Mouse (Mus musculus) hindbrain, embryonic 11.5 days (tissue): ENCODE data around the gene Ak7. TPM values are rescaled to one million over a fixed set of nuclear protein-coding genes. Genes with fewer than 3 reads are reported as not detected.

ENCODE experiments used
- ATAC-seq: fragments of 200-750 bp; cut with Nextera tagmentation; 2 replicates; pipeline ENCODE4 v1.8.0; 2017; ENCODE audit warnings: mild to moderate bottlenecking, moderate TSS enrichment, moderate library complexity; ENCODE audit not compliant: low FRiP score
- DNase-seq: peaks from one replicate; pipeline ENCODE4 v3.0.0-alpha.2; 2015; ENCODE audit warnings: low spot score
- H3K27ac ChIP-seq: fragments of 300-500 bp; sonication (generic); 2 replicates; pipeline ENCODE4 v1.5.1; 2014; ENCODE audit warnings: mild to moderate bottlenecking, low read depth, low read length
- H3K27me3 ChIP-seq: fragments of 300-500 bp; sonication (generic); 2 replicates; pipeline ENCODE4 v1.6.1; 2014; ENCODE audit warnings: mild to moderate bottlenecking, low read length, moderate library complexity, mixed read lengths; ENCODE audit not compliant: control insufficient read depth, insufficient read depth
- H3K36me3 ChIP-seq: fragments of 300-500 bp; sonication (generic); 2 replicates; pipeline ENCODE4 v1.6.1; 2014; ENCODE audit warnings: mild to moderate bottlenecking, low read length, moderate library complexity, mixed read lengths; ENCODE audit not compliant: control insufficient read depth, insufficient read depth
- H3K4me1 ChIP-seq: fragments of 300-500 bp; sonication (generic); replicated peaks from 2 replicates; pipeline ENCODE4 v1.6.1; 2014; ENCODE audit warnings: low read length, mixed read lengths; ENCODE audit not compliant: control insufficient read depth, insufficient read depth
- H3K4me2 ChIP-seq: fragments of 300-500 bp; sonication (generic); replicated peaks from 2 replicates; pipeline ENCODE4 v1.6.1; 2014; ENCODE audit warnings: mild to moderate bottlenecking, low read depth, low read length
- H3K4me3 ChIP-seq: fragments of 300-500 bp; sonication (generic); 2 replicates; pipeline ENCODE4 v1.5.1; 2014; ENCODE audit warnings: low read depth, low read length
- H3K9ac ChIP-seq: fragments of 300-500 bp; sonication (generic); 2 replicates; pipeline ENCODE4 v1.6.1; 2014; ENCODE audit warnings: low read depth, low read length
- H3K9me3 ChIP-seq: fragments of 300-500 bp; sonication (generic); 2 replicates; pipeline ENCODE4 v1.6.1; 2016; ENCODE audit warnings: low read length; ENCODE audit not compliant: control insufficient read depth
- WGBS: fragments of 180-500 bp; shearing (Covaris S2); extraction: QIAGEN DNeasy Blood & Tissue Kit; methylation state at CpG from one replicate; pipeline ENCODE4 v1.1.7; 2014; 5-methylcytosine and 5-hydroxymethylcytosine counted together
- polyA plus RNA-seq: library from polyadenylated mRNA; unstranded; fragments of >200 nt; fragmentation: Nextera tagmentation; extraction: Ambion mirVana; gene quantifications from 2 replicates; pipeline ENCODE4 v1.2.1, GENCODE M21; 2014

Gene Ak7
- polyA plus RNA-seq, 1 experiment from 2014 or later: 1.1 TPM

DNA sequence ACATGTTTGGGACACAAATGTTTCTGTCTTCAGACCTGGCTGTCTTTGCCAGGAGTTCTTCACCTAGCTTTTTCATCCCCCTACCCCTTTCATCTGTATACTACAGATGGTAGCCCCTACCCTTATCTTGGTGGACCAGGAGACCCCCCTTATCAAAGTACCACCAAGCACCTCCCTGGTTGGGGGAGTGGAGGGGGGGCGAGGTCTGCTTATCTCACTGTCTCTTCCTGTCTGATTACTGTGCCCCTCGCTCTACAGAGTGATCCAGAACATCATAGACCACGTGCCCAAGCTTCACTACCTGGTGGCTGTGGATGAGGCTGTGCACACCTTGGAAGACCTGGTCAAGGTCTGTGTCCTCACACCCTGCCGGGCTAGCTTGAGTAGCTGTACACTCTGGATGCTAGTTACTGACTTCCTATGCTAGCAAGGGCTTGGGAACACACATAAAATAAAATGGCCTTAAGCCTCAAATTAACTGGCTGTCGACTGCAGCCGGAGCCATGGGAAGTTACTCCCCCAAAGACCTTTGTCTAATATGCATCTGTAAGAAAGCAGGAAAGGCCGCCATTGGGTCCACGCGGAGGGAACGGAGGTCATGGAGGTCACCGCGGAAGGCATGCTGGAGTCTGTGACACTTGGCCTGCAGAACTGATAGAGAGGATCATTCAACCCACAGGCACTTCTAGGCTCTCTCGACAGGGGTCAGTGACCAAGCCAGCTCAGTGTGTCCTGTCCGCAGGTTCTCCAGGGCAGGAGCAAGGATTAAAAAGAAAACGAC is 32.7 kb downstream of the Ak7 start:
- Histone ChIP-seq H3K4me2 (no peak overlapping the region), H3K9ac (no peak overlapping the region), H3K9me3 (no peaks in the 10 kb centered on the region), H3K4me1 (no peaks in the 10 kb centered on the region), H3K27me3 (no peaks in the 10 kb centered on the region), H3K4me3 (no peak overlapping the region), H3K36me3 (no peaks in the 10 kb centered on the region), H3K27ac (no peak overlapping the region)
- 73% methylated on average over 15 of the region's 15 CpGs for WGBS
- ATAC-seq: no peak
- DNase-seq: no peak

DNA sequence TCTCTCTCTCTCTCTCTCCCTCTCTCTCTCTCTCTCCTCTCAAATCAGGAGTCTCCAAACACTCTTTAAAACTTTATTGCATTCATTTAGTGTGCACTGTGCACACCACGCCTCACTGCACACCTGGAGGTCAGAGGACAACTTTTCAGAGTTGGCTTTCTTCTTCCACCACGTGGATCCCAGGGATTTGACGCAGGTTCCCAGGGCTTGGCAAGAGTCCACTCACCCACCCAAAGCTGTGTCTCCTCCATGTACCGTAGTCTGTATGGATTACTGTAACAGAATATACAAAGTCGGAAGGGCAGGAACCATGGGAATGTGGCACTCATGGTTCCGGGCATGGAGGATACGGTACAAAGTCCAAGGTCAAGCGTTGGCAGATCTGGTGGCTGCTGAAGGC is 33.9 kb downstream of the Ak7 start:
- Histone ChIP-seq H3K4me3 (no peak overlapping the region), H3K27ac (no peak overlapping the region), H3K27me3 (no peaks in the 10 kb centered on the region), H3K36me3 (no peaks in the 10 kb centered on the region), H3K9me3 (no peaks in the 10 kb centered on the region), H3K4me2 (no peak overlapping the region), H3K4me1 (no peaks in the 10 kb centered on the region), H3K9ac (no peak overlapping the region)
- WGBS: 94% methylated on average over 8 of the region's 8 CpGs
- no peak for ATAC-seq
- no peak for DNase-seq

DNA sequence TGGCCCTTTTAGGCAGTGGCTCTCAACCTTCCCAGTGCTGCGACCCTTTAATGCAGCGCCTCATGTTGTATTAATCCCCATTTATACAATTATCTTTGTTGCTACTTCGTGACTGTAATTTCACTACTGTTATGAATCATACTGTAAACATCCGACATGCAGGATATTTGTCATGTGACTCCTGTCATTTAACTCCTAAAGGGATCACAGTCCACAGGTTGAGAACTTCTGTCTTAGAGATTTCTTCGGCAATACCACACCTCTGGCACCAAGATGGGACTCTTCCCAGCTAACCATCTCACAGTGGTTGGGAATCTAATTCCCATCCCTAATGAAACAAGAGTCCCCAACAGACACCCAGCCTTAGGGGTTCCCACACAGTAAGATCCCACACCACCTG is 42.3 kb downstream of the Ak7 start:
- Histone ChIP-seq H3K9me3 (no peaks in the 10 kb centered on the region), H3K4me2 (no peak overlapping the region), H3K36me3 (no peaks in the 10 kb centered on the region), H3K4me3 (no peak overlapping the region), H3K9ac (no peak overlapping the region), H3K27me3 (no peaks in the 10 kb centered on the region), H3K4me1 (no peaks in the 10 kb centered on the region), H3K27ac (no peak overlapping the region)
- WGBS: 94% methylated on average over 5 of the region's 5 CpGs
- DNase-seq: no peak
- no peak for ATAC-seq

DNA sequence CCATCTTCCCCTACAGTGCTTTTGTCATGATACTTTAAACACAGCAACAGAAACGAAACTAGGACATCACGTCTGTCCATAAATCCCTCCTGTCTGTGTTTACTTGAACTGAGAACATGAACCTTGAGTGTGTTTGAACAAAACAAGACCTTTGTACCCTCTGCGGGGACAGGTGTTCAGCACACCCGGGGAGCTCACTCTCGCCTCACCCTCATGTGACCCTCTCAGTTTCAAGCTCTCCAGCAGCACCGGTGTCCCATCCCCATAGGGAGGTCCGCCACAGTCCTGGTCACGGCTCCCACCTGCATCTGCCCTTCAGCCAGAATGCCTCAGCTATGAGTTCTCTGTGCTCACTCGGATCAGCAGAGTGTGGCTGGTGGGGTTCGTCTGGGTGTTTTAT is 48.0 kb downstream of the Ak7 start:
- no peak overlapping the region for H3K4me3 ChIP-seq
- no peak overlapping the region for H3K9ac ChIP-seq
- H3K9me3 ChIP-seq: no peaks in the 10 kb centered on the region
- H3K4me1 ChIP-seq: 0 out of 2 replicates have a peak, but pooled peaks cover 2% of the 10 kb centered on the region
- ATAC-seq: no peak
- no peak for DNase-seq
- no peaks in the 10 kb centered on the region for H3K36me3 ChIP-seq
- no peaks in the 10 kb centered on the region for H3K27me3 ChIP-seq
- 90% methylated on average over 10 of the region's 10 CpGs for WGBS
- no peak overlapping the region for H3K27ac ChIP-seq
- H3K4me2 ChIP-seq: no peak overlapping the region

DNA sequence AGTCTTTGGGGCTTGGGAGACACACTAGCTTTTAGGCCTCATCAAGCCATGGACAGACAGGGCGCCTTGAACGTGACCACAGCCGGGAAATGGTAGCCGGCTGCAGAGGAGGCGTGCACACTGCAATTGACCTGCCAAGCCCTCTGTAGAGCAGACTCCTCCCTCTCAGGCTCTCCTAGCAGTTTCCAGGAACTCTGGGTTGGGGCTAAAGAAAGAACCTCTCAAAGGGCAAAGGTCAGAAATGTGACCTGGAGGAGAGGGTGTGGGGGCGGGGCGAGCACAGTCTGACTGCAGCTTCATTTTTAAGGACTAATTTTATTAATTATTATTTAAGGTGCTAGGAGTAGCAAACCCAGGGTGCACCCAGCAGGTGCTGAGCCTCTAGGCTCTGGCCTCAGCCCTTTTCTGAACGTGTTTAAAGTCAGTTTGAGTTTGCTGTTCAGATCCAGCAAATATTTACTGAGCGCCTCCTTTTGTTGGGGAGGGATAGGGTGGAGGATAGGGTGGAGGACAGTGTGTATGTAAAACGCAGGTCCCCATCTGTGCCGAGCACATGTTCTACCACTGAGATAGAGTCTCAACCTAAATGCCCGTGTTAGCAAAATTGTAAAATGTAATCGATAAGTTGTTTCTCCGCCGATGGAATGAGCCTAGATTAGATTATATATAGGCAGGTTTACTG is 52.2 kb downstream of the Ak7 start:
- H3K9ac ChIP-seq: no peak overlapping the region
- H3K27me3 ChIP-seq: no peaks in the 10 kb centered on the region
- no peak overlapping the region for H3K4me3 ChIP-seq
- H3K36me3 ChIP-seq: no peaks in the 10 kb centered on the region
- 38% methylated on average over 15 of the region's 15 CpGs for WGBS
- H3K4me1 ChIP-seq: 0 out of 2 replicates have a peak, but pooled peaks cover 2% of the 10 kb centered on the region
- DNase-seq (peak; percentile 14), ATAC-seq (no peak; the same call in 1 of the 2 replicates)
- no peak overlapping the region for H3K27ac ChIP-seq
- no peak overlapping the region for H3K4me2 ChIP-seq
- no peaks in the 10 kb centered on the region for H3K9me3 ChIP-seq

DNA sequence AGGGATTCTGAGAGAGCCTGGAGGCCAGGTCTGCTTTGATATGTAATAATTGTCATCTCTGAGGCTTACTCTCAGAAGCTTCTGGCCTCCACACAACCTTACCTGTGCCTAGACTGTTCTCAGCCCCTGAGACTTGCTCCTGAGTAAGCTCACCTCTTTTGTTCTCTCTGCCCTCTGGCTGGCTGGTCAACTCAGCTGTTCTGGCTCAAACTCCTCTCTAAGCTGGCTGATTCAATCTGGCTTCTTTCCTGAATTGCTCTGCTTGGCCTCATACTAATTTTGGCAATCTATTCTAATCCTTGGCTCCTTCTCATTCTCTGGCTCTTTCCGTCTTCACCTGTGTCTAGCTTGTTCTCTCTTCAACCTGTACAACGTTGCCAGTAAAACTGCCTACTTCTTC is 53.1 kb downstream of the Ak7 start:
- ATAC-seq: no peak
- H3K27ac ChIP-seq: no peak overlapping the region

DNA sequence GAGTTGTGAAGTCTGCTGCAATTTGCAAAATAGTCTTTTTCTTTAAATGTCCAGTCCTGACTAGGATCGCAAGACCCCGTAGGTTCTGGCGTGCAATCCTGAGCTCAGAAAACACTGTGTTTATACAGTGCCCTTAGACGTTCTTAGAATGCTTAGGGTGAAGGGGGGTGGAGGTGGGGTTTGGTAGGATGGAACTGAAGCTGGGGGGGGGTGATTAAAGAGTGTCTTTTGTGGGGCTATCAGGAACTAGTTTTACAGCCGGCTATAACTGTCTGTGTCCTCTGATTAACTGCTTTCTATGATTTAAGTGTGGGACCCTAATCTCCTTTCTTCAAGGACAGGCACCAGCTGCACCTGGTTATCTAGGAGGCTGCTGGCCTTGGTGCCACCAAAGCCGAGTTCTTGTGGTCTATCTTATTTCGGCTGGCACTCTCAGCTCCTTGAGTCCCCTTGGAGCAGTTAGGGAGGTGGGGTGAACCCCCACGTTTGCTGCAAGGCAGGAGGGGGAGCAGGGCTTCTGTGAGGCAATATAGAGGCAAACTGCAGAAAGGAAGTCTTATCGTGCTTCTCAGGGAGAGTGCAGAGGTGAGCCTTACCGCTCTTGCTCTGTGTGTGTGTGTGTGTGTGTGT is 54.2 kb downstream of the Ak7 start:
- Histone ChIP-seq H3K36me3 (no peaks in the 10 kb centered on the region), H3K27me3 (no peaks in the 10 kb centered on the region), H3K9ac (no peak overlapping the region), H3K27ac (no peak overlapping the region), H3K4me3 (no peak overlapping the region), H3K4me2 (no peak overlapping the region), H3K9me3 (no peaks in the 10 kb centered on the region), H3K4me1 (0 out of 2 replicates have a peak, but pooled peaks cover 2% of the 10 kb centered on the region)
- 74% methylated on average over 10 of the region's 10 CpGs for WGBS
- DNase-seq: no peak
- no peak for ATAC-seq

More for the DNA sequence above, 53.1 kb downstream of the Ak7 start:
- DNase-seq: no peak
- Histone ChIP-seq H3K9me3 (no peaks in the 10 kb centered on the region), H3K27me3 (no peaks in the 10 kb centered on the region), H3K4me1 (0 out of 2 replicates have a peak, but pooled peaks cover 2% of the 10 kb centered on the region), H3K4me3 (no peak overlapping the region), H3K36me3 (no peaks in the 10 kb centered on the region), H3K9ac (no peak overlapping the region), H3K4me2 (no peak overlapping the region)
- 96% methylated on average over 2 of the region's 2 CpGs for WGBS

DNA sequence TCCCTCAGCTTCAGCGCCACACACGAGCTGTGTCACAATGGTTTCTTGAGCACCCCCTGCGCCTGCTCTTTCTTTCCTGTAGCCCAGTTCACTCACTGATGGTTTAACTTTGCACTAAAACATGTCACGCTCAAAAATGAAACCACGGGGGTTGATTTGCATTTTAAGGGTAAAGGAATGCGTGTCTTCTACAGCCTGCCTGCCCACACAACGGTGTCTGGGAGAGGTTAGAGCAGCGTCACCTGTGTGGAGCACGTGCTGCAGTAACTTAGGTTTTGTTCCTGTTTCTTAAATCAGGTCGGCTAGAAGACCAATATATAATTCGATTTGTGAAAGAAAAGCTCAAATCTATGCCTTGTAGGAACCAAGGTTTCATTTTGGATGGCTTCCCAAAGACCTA is 55.4 kb downstream of the Ak7 start:
- Histone ChIP-seq H3K4me2 (no peak overlapping the region), H3K36me3 (no peaks in the 10 kb centered on the region), H3K9me3 (no peaks in the 10 kb centered on the region), H3K4me3 (no peak overlapping the region), H3K9ac (no peak overlapping the region), H3K4me1 (0 out of 2 replicates have a peak, but pooled peaks cover 2% of the 10 kb centered on the region), H3K27ac (no peak overlapping the region), H3K27me3 (no peaks in the 10 kb centered on the region)
- DNase-seq: peak; percentile 11
- WGBS: 66% methylated on average over 11 of the region's 11 CpGs
- no peak for ATAC-seq
